In the genomic region with DNA sequence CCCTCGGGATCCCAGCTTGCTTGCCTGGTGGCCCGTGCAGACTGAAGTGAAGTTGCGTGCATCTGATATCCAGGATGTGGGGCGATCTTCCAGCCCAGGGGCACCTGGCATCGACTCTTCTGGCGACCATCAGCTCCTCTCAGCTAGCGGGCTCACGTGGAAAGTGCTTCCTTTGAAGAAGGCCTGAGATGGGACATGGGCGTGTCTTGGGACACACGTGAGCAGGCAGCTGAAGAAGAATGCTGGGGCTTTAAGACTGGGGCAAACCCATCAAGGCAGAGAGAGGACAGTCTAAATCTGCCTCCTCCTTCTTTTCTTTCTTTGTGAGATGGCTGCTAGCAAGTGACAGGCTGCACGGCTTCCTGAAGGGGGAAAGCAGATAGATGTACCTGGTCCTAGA, we compare ENCODE assay signal across 18 mouse cellular contexts.
DNase-seq lines count a peak whose midpoint lies in the region; ATAC-seq and TF ChIP-seq lines count a peak whose summit lies in the region.
"Had no signal": no experiment of that assay in that cellular context is flagged by ENCODE, and none has a peak within 500 bp of the region (broad histone marks: within the 10 kb centered on the region; RNA-seq: fewer than 3 reads in every experiment).

No protein-coding gene starts in this region.

- 42% methylated on average over 11 of the region's 11 CpGs for WGBS in kidney, embryonic 16.5 days

- H3K4me3 ChIP-seq in kidney, embryonic 16.5 days (ENCODE audit: low read length), result no peak overlapping the region
- peak overlapping the region; percentile 49 for H3K4me3 ChIP-seq in E14TG2a.4 (replicated peaks; ENCODE audit: low read length)
- H3K4me3 ChIP-seq: forebrain, embryonic 12.5 days; heart, embryonic 10.5 days; hindbrain, embryonic 10.5 days had no signal

- TF ChIP-seq CTCF in E14TG2a.4 (conservative IDR thresholded peaks at IDR 0.05; ENCODE audit: low read length), result no peak

- no peak overlapping the region for H3K4me2 ChIP-seq in kidney, embryonic 16.5 days (replicated peaks; ENCODE audit: low read depth, low read length)
- H3K4me2 ChIP-seq: forebrain, embryonic 12.5 days had no signal

- H3K9me3 ChIP-seq in kidney, embryonic 16.5 days (ENCODE audit: low read length), result peaks cover 10% of the 10 kb centered on the region; the same call in 1 of the 2 replicates
- no peaks in the 10 kb centered on the region for H3K9me3 ChIP-seq in E14TG2a.4 (ENCODE audit: low read length)
- H3K9me3 ChIP-seq: forebrain, embryonic 12.5 days; heart, embryonic 10.5 days had no signal

- peak overlapping the region; percentile 9; the same call in 1 of the 2 replicates for H3K27ac ChIP-seq in kidney, embryonic 16.5 days (ENCODE audit: low read length)
- H3K27ac ChIP-seq: forebrain, embryonic 12.5 days; heart, embryonic 10.5 days; hindbrain, embryonic 10.5 days had no signal

- peaks cover 17% of the 10 kb centered on the region for H3K4me1 ChIP-seq in kidney, embryonic 16.5 days (ENCODE audit: insufficient read depth, low read length)
- H3K4me1 ChIP-seq in E14TG2a.4 (replicated peaks; ENCODE audit: low read depth, low read length), result peaks cover 59% of the 10 kb centered on the region
- H3K4me1 ChIP-seq: forebrain, embryonic 12.5 days had no signal

- no peak overlapping the region; the same call in 1 of the 2 replicates for H3K9ac ChIP-seq in kidney, embryonic 16.5 days (replicated peaks; ENCODE audit: low read length)
- H3K9ac ChIP-seq: forebrain, embryonic 12.5 days had no signal

- no peak for DNase-seq in kidney, postnatal 25 days
- peak; percentile 86 for DNase-seq in ZHBTc4 (ENCODE audit: low read depth, low spot score)
- DNase-seq in induced T-regulatory cell, adult 2 months (ENCODE audit: low read depth), result peak; percentile 39
- DNase-seq in adrenal gland, postnatal 10 days, result no peak
- DNase-seq in adrenal gland, adult (ENCODE audit: inconsistent age in 2 of 2, low spot score in 1 of 2), result no peak
- DNase-seq in urinary bladder, postnatal 36 days (ENCODE audit: low spot score in 2 of 2), result no peak
- DNase-seq: cerebellum, adult 11-12 months; embryo, embryonic 11 days; gastrocnemius, postnatal 25 days; kidney, adult 8-10 months; liver; thymus, postnatal 14 days had no signal

- H3K27me3 ChIP-seq in kidney, embryonic 16.5 days (ENCODE audit: insufficient read depth, low read length), result no peaks in the 10 kb centered on the region
- no peaks in the 10 kb centered on the region for H3K27me3 ChIP-seq in E14TG2a.4 (ENCODE audit: insufficient read depth, low read length)
- H3K27me3 ChIP-seq: forebrain, embryonic 12.5 days had no signal

- no peak for ATAC-seq in kidney, embryonic 16.5 days (ENCODE audit: low FRiP score, low TSS enrichment)
- ATAC-seq: inflammation-experienced regulatory T-cells, adult 6 months had no signal

- H3K36me3 ChIP-seq in kidney, embryonic 16.5 days (ENCODE audit: insufficient read depth, low read length), result peaks cover 23% of the 10 kb centered on the region
- H3K36me3 ChIP-seq in E14TG2a.4 (ENCODE audit: insufficient read depth, low read length), result peaks cover 21% of the 10 kb centered on the region

Comparison
In these comparisons a context has a peak if more than half of its experiments do, and no peak if none do; other contexts are left out.
1. DNase-seq: peak in ZHBTc4 (single experiment) and induced T-regulatory cell, adult 2 months (single experiment); none in kidney, postnatal 25 days (0 of 2), adrenal gland, postnatal 10 days (single experiment), adrenal gland, adult (0 of 2) and urinary bladder, postnatal 36 days (0 of 2).